In the genomic region with DNA sequence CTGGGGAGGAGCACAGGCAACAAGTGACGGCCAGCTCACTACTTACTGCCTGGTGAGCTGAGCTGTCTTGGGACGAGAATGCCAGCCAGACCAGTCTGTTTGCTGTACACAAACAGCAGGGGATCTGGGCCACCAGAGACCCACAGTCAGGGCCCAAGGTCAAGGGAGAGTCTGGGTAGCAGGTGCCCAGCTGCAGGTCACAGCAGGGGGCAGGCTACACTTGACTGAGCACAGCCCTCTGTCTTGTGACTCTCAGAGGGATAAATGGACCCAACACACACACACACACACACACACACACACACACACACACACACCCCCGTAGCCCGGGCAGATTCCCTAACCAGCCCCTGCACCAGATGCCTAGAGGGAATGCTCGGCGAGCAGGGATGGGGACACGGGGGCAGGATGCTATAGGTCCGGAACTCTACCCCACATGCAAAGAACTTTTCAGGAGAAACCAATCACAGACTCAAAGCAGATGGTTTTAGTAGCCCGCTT, we compare ENCODE assay signal across 11 mouse cellular contexts. TPM values are rescaled to one million over a fixed set of nuclear protein-coding genes. Genes with fewer than 3 reads are reported as not detected.
A peak's percentile ranks its signal among the peaks of the same experiment; 100 is the strongest.
DNase-seq lines count a peak whose midpoint lies in the region; ATAC-seq and TF ChIP-seq lines count a peak whose summit lies in the region.
"Had no signal": no experiment of that assay in that cellular context is flagged by ENCODE, and none has a peak within 500 bp of the region (broad histone marks: within the 10 kb centered on the region; RNA-seq: fewer than 3 reads in every experiment).

No protein-coding gene starts in this region.

- TF ChIP-seq POLR2A in spleen, adult 2 months (IDR thresholded peaks at IDR 0.05; ENCODE audit: low read depth, low read length) = no peak

- 37% methylated on average over 9 of the region's 9 CpGs for WGBS in spleen, adult 2 months

- H3K4me3 ChIP-seq in spleen, adult 2 months (ENCODE audit: extremely low read depth, insufficient read depth, insufficient read length) = no peak overlapping the region
- H3K4me3 ChIP-seq: neural tube, embryonic 13.5 days had no signal

- no peaks in the 10 kb centered on the region for H3K27me3 ChIP-seq in spleen, adult 2 months (ENCODE audit: control insufficient read depth, insufficient read depth, low read length)
- H3K27me3 ChIP-seq: neural tube, embryonic 13.5 days had no signal

- no peak for ATAC-seq in cerebellum, adult (ENCODE audit: insufficient number of reproducible peaks, low FRiP score, low TSS enrichment)
- no peak for ATAC-seq in erythroid progenitor cell, adult 5-6 weeks (replicated peaks; ENCODE audit: low FRiP score, poor library complexity, severe bottlenecking)
- no peak for ATAC-seq in granulocyte monocyte progenitor cell, adult 5-6 weeks (replicated peaks; ENCODE audit: poor library complexity, severe bottlenecking)

- peaks cover 20% of the 10 kb centered on the region; the same call in 1 of the 2 replicates for H3K4me1 ChIP-seq in spleen, adult 2 months (ENCODE audit: control insufficient read depth, insufficient read depth, insufficient read length)

- no peak for TF ChIP-seq CTCF in spleen, adult 2 months (IDR thresholded peaks at IDR 0.05; ENCODE audit: extremely low read depth, insufficient read depth, insufficient read length, insufficient replicate concordance)

- H3K36me3 ChIP-seq in spleen, adult 2 months (ENCODE audit: control insufficient read depth, insufficient read depth, low read length) = no peaks in the 10 kb centered on the region
- H3K36me3 ChIP-seq: neural tube, embryonic 13.5 days had no signal

- peak; percentile 34 for DNase-seq in cerebellum, adult 11 months
- no peak for DNase-seq in spleen, adult 2 months (ENCODE audit: low read depth in 1 of 2, low spot score in 2 of 2)
- no peak for DNase-seq in spleen, adult 18-20 months
- DNase-seq in kidney, postnatal 25 days = peak; percentile 84 to 95
- no peak for DNase-seq in layer of hippocampus, postnatal 10 days (ENCODE audit: low spot score in 2 of 2)
- DNase-seq: heart, postnatal 36 days had no signal

- H3K27ac ChIP-seq in spleen, adult 2 months (ENCODE audit: insufficient read depth, low read length) = peak overlapping the region; percentile 40; the same call in 1 of the 2 replicates
- H3K27ac ChIP-seq: liver, embryonic 14.5 days; neural tube, embryonic 13.5 days had no signal

RNA-seq across cellular contexts. Expression of a gene that starts 14.5 kb away (rescaled TPM):
- 11.6 and 12.5 TPM in 2 replicates for polyA plus RNA-seq in spleen, adult 2 months (2012; rRNA removed)
- under 1 TPM; 0.62 TPM for total RNA-seq in layer of hippocampus, postnatal 10 days (2021)
- 2.1 and 4.3 TPM in 2 replicates for total RNA-seq in erythroid progenitor cell, adult 5-6 weeks (2015; ENCODE audit: low replicate concordance)
- total RNA-seq in erythroid progenitor cell, adult 5-6 weeks (2017; ENCODE audit: low replicate concordance) = 2.9 and 6.0 TPM in 2 replicates
- total RNA-seq in granulocyte monocyte progenitor cell, adult 5-6 weeks (2014; fragmentation: Nextera tagmentation) = 11.4 and 12.6 TPM in 2 replicates
- 14.3 and 20.8 TPM in 2 replicates for total RNA-seq in granulocyte monocyte progenitor cell, adult 5-6 weeks (2017)

RNA-seq across cellular contexts. Expression of a gene that starts 24.4 kb away (rescaled TPM):
- polyA plus RNA-seq in spleen, adult 2 months (2012; rRNA removed) = 9.3 and 9.5 TPM in 2 replicates
- 1 to 10 TPM; 3.9 to 5.1 TPM for total RNA-seq in layer of hippocampus, postnatal 10 days (2021)
- not detected in 2 replicates for total RNA-seq in erythroid progenitor cell, adult 5-6 weeks (2015; ENCODE audit: low replicate concordance)
- total RNA-seq in erythroid progenitor cell, adult 5-6 weeks (2017; ENCODE audit: low replicate concordance) = not detected in 2 replicates
- not detected in 2 replicates for total RNA-seq in granulocyte monocyte progenitor cell, adult 5-6 weeks (2014; fragmentation: Nextera tagmentation)
- total RNA-seq in granulocyte monocyte progenitor cell, adult 5-6 weeks (2017) = not detected in 2 replicates

RNA-seq across cellular contexts. Expression of a gene that starts 58.8 kb away (rescaled TPM):
- polyA plus RNA-seq in spleen, adult 2 months (2012; rRNA removed) = 3.1 and 5.3 TPM in 2 replicates
- under 1 TPM in 1 of 2 experiments, not detected in 1; 0.20 TPM for total RNA-seq in layer of hippocampus, postnatal 10 days (2021)
- total RNA-seq in erythroid progenitor cell, adult 5-6 weeks (2015; ENCODE audit: low replicate concordance) = 5.0 and 10.1 TPM in 2 replicates
- 1.8 and 2.3 TPM in 2 replicates for total RNA-seq in erythroid progenitor cell, adult 5-6 weeks (2017; ENCODE audit: low replicate concordance)
- total RNA-seq in granulocyte monocyte progenitor cell, adult 5-6 weeks (2014; fragmentation: Nextera tagmentation) = 24.4 and 25.9 TPM in 2 replicates
- 17.4 and 17.7 TPM in 2 replicates for total RNA-seq in granulocyte monocyte progenitor cell, adult 5-6 weeks (2017)

Comparison
In these comparisons a context has a peak if more than half of its experiments do, and no peak if none do; other contexts are left out.
1. DNase-seq: peak in cerebellum, adult 11 months (single experiment) and kidney, postnatal 25 days (2 of 2); none in spleen, adult 2 months (0 of 2), spleen, adult 18-20 months (0 of 2) and layer of hippocampus, postnatal 10 days (0 of 2).
2. RNA of a gene that starts 24.4 kb away (total RNA-seq): 3.9 to 5.1 TPM in layer of hippocampus, postnatal 10 days; not detected in erythroid progenitor cell, adult 5-6 weeks and not detected in granulocyte monocyte progenitor cell, adult 5-6 weeks; every median in the first group is over 4 times any median in the second.